Mouse (Mus musculus): ENCODE data around the gene Olfr473.

DNA sequence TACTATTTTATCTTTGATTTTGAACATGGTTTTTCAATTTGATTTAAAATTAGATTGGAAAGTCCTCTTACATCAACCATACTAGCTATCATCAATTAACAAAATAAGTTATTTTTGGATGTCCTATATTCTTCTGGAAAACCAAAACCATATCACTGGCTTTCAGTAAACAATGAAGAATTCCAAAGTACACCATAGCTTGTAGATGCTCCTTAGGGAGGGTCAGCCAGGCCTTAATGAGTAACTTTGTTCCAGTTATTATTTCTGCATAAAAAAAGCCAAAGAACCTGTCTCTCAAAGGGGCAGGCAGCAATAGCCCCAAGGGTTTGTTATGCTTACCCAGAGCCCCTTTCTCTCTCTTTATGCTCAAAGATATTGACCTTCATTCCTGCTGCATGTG lies 32.6 kb upstream of the Olfr473 start, which contains the start of gene Olfr472:
- TF ChIP-seq CTCF (IDR thresholded peaks at IDR 0.05) (no peak), EP300 (IDR thresholded peaks at IDR 0.05) (no peak)

All from lung, postnatal 0 days (tissue).